Mouse (Mus musculus): ENCODE measurements around the gene Lrrc10.
"Not testable (repeated sequence)": the region's sequence is repeated elsewhere in the genome, so short reads cannot be mapped to it uniquely, and the experiment has no call there.

The Lrrc10 gene

DNA sequence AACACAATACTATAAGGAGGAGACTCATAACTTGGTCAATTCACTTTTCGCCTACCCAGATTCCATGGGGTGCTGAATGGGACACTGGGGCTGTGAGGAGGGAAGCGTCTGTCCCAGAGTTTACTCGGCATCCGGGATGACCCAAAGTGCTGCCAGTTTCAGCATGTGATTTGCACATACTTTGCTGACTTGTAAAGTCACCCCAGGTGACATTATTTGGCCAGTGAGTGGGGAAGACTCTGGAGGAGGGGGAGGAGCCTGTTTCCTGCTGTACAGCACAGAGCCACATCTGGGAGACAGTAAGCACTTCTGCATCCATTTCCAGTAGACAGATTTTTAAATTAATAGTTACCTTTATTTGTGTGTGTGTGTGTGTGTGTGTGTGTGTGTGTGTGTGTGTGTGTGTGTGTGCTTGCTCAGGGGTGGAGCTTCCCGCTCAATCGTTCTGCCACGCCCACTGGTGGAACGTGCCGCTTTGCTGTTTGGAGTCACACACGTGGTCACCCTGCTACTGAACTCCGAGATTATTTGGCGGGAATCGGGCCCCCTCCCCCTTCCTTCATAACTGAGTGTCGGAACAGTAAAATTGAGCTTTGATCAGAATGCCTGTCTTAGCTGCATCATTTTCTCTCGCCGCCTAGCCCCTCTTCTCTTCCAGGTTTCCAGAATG is 1.5 kb upstream of the Lrrc10 start:
- DNase-seq (ENCODE audit: low spot score): not testable (repeated sequence)

DNA sequence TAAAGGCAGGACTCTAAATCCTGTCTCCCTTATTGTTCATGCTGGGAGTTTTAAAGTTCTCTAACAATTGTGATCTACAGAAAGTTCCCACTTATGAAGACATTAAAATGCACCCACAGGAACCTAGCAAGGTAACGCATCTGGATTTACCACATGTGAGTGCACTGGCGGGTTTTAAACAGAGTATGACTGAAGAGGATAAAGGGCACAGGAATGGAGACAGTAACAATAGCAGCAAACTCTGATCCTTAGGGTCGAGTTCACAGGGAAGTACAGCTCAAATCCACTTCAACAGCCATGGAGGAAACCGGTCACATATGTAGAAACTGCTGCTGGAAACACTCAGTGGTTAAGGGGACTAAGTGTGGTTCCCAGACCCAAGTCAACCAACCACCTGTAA is 4.1 kb downstream of the Lrrc10 start:
- DNase-seq (ENCODE audit: low spot score): no peak

DNA sequence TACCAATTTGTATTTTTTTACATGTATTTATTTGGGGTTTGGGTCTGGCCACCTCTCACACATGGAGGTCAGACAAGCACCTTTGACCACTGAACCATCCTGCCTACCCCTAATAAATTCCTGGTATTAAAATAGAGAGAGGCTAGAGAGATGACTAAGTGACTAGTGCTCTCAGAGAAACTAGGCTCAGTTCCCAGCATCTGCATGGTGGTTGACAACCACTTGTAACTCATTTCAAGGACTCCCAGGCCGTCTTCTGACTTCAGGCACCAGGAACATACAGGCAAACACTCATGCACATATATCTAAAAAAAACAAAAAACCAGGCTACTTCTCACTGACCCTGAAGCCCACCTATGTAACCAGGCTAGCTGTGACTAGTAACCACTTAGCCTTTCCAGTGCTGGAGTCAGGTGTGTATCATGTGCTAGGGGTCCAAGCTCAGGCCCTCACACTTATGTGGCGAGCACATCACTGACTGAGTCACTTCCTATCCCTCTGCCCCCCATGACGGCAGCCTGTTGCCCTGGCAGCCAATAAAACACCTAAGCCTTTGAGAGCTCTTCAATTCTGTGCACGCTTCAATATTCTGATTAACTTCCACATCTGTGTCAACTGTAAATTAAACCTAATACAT is 4.9 kb downstream of the Lrrc10 start:
- no peak for DNase-seq (ENCODE audit: low spot score)

DNA sequence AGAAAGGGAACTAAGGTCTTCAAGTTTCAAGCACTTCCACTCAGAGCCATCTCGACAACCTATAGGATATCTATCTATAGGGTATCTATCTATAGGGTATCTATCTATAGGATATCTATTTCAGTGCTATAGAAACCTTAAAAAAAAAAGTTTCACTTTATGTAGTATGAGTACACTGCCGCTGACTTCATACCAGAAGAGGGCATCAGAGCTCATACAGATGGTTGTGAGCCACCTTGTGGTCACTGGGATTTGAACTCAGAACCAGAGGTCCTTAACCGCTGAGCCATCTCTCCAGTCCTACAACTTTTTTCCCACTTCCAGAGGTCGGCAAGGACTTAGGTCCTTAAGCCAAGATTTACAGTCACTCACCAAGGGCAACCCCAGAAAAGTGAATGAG is 10.5 kb downstream of the Lrrc10 start:
- no peak for DNase-seq (ENCODE audit: low spot score)

DNA sequence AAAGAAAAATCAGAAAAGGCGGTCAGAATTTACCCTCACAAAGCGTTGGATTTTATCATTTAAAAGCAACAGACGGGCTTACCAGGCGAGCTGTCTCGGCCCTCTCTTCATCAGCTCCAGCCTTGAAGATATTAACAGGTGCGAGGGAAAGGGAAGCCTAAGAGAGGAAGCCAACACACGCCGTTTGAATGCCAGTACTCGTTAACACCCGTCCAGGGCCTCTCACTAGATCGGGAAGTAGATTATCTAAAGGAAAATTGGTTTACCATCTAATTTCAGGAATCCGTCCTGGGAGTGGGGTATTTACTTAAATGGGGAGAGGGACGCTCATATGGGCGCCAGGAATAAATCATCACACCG is 17.7 kb downstream of the Lrrc10 start:
- DNase-seq (ENCODE audit: low spot score): no peak

DNA sequence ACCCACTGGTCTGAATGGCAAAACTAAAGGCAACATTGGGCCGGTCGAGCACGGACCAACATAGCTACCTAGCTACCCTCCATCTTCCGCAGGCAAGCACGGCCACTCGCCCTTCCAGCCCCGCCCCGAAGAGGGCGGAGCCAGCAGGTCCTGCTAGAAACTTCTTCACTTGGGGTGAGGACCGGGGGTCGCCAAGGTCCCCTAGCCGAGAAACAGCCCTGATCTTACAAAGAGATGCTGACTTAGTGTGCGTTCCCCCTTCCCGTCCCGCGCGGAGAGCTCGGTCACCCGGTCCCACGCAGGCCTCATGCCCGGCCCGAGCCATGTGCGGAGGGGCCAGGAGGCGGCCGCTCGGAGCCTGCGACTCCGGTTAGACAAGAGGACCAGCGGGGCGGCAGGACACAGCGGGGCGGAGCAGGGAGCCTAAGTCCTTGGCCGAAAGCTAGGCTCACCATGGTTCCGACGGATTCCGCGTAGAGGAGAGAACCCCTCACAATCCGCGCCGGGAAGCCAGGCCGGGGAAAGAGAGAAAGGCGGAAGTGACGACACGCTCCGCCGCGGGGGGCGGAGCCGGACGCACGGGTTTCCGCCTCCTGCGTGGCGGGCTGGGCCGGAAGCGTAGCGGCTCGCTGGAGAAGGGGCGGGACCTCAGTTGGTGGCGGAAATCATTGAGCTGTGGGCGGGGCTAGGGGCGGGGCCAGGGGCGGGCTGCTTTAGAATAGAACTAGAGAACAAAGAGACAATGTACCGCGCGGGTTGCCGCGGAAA is 18.3 kb downstream of the Lrrc10 start, which contains the start of gene Cct2:
Cct2 (minus strand) TSS at position 561 of the 768 bp plus-strand sequence.
- DNase-seq (ENCODE audit: low spot score): peak; percentile 83

DNA sequence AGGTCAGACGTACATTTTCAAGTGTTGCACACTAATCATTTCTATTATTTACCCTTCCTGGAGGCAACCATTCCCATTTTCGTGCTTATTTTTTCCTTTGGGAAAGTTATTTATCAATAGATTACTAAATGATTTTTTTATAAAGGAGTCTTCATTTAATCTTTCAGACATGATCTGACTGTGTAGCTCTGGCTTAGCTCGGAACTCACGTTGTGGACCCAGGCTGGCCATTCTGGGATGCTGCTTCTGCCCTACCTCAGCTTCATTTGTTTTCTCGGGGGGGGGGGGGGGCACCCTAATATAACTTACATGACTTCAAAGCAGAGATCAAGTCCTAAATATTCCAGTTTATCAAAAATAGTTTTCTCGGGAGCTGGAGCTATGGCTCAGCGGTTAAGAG is 18.9 kb downstream of the Lrrc10 start:
- DNase-seq (ENCODE audit: low spot score): no peak

DNA sequence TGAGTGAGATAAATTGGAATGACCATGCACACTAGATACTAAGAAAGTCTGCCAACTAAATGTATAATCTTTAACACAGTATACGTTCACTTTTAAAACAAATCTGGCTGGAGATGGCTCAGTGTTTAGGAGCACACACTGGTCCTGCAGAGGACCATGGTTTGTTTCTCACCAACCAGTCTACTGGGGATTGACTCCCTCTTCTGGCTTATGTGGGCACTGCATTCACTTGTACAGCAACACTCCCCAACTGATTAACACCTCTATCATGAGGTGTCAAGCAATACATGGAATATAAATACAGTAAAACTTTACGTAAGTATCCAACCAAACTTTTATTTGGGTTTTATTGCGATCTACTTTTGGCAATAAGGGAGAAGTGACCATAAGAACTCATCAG is 24.0 kb downstream of the Lrrc10 start:
- no peak for DNase-seq (ENCODE audit: low spot score)

DNA sequence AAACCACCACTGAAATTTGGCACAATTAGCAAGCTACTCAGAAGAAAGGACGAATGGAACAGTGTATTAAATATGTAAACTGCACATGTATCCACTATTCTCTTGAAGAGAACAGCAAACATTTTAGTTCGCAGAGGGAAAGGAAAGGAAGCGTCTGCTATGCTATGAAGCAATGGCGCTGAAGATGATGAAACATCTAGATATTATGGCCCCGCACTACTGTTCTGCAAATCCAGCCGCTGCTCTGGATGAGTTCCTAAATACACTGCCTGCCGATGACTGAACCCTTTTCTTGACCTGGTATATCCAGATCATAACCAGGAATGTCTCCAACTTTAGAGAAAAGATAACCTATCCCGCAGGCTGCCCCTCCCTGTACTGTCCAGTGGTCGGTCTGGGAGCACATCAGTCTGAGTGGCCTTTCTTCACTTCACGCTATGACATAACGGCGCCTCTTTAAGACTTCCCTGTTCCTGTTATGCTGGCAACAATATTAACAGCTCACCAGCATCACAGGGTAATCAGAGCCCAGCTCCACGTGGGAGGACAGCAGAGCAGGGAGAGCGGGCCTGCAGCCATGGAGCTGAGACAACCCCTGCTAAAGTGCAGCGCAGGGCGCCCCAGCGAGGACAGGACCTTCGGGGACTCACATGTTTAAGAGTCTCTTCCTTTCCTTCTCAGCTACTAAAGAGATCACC is 27.2 kb downstream of the Lrrc10 start:
- DNase-seq (ENCODE audit: low spot score): no peak

DNA sequence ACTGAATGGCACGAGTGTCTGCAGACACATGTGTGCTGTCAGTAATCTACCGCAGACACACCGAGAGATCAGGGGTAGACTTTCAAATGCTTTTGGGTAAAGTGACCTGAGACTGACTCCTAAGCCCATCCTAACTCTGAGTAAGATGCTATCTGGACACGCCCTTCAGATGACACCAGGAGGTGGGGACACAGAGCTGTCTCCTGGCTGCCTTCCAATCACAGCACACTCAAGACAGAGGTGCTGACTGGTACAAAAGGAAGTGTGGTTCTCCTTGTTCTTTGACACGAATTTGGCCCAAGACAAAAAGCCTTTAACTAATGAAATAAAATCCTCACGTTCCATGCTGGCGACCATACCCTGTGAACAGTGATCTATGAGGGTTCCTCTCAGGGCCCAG is 28.0 kb downstream of the Lrrc10 start:
- DNase-seq (ENCODE audit: low spot score): no peak

DNA sequence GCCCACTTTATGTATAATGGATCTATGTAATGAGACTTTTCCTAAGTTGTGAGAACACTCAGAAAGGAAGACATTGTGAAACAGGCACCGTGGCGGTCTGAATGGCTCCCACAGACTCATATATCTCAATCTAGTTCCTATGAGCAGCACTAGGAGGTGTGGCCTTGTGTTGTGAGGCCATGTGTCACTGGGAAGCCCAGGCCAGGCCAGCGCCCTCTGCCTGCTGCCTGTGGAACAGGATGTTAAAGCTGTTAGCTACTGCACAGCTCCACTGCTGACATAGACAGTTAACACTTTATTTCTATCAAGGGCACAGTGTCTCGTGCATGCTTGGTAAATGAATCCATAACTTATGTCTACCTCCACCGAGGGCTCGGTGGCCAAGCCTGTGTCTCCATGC is 33.1 kb downstream of the Lrrc10 start:
- DNase-seq (ENCODE audit: low spot score): no peak

DNA sequence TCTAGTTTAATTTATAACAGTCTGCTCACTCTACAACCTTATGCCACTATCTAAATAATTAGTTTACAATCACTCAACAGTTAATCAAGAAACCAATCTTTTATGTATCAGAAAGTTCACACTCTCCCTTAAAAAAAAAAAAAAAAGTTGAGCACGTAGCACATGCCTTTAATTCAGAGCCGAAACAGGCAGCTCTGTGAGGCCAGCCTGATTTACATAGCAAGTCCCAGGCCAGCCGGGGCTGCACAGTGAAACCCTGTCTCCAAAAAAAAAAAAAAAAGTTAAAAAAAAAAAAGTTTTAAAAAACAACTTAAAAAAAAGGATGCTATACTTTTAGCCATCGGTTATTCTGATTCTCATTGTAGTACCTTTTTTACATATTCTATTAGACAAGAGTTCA is 36.2 kb downstream of the Lrrc10 start:
- DNase-seq (ENCODE audit: low spot score): no peak

DNA sequence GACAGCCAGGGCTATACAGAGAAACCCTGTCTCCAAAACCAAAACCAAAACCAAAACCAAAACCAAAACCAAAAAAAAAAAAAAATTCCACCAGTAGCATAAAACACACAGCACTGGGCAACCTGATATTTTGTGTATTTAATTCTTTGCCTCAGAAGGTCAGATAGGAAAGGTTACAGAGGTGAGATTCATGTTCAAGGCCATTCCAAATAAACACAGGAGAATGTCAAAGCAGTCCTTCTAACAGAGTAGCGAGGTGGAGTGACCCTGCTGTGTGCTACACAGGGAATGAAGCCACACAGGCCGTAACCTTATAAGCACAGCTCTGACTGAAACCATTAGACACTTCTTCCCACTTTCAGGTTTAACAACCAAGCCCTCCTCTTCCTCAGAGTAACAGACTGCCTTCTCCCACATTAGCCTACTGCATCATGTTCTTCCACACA is 36.8 kb downstream of the Lrrc10 start:
- no peak for DNase-seq (ENCODE audit: low spot score)

DNA sequence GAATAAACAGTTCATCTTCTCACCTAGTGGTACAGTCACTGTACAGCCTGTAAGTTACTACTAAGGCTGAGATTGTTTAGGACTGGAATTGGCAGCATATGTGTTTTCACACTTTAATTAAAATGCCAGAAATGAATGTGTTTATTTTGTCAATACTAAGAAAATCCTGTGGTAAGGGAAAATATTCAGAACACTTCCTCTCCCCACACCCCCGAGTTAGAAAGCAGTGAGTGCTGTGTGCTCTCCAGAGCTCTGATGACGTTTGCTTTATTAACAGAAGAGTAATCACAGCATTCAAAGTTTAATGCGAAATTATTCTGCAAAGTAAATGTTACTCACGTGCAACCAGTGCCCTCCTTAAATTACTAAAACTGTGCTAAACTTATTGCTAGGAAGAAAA is 44.5 kb downstream of the Lrrc10 start:
- no peak for DNase-seq (ENCODE audit: low spot score)

DNA sequence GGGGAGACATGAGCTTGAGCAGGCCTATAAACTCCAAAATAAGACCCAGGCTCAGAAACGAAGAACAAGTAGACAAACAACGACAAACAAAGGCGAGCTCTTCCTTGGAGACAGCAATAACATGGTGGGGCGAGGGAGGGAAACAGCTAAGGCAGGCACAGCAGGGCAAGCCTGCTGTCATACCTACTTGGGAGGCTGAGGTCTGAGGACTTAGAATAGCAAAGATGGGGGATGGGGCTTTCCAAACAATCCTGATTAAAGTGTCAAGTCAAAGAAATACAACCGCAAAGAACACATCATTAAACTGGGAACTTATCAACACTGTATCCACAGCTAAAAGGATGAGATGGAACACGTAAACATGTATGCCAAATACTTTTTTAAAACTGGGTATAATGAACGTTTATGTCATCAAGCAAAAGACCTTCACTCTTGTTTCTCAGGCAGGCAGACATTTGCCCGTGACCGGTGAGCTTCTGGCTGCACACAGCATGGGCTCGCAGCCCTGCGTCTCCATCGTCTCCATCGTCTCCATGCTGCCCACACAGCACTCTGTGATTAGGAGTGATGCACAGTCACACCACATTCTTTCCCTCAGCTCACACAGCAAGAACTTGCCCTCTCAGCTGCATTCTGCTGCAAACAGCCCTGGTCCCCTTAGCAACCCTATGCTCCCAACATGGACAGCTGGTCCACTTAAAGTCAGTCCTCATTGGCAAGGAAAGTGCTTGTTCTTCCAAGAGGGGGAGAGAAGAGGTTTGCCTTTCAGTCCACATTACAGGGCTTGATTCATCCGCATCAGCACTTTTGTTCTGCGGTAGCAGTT is 49.6 kb downstream of the Lrrc10 start:
- DNase-seq (ENCODE audit: low spot score): no peak

DNA sequence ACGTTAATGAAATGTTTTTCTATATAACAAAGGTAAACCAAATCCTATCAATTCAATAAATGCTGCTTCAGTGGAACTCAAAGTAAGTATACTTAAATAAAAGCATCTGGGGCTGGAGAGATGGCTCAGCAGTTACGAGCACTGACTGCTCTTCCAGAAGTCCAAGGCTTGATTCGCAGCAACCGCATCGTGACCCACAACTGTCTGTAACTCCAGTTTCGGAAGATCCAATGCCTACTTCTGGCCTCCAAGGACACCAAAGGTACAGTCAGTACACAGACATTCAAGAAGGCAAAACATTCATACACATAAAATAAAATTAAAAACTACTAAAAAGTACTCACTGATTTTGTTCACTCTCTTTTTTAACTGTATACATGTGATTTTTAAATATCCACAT is 51.0 kb downstream of the Lrrc10 start:
- no peak for DNase-seq (ENCODE audit: low spot score)

Measured in urinary bladder, postnatal 25 days (tissue).